Mouse (Mus musculus) erythroblast, embryonic 14.5 days (primary cell): ENCODE measurements around the gene Atr. TPM values are rescaled to one million over a fixed set of nuclear protein-coding genes. Genes with fewer than 3 reads are reported as not detected.
"Not testable (repeated sequence)": the region's sequence is repeated elsewhere in the genome, so short reads cannot be mapped to it uniquely, and the experiment has no call there.

Experiments used
- H3K27me3 ChIP-seq: 2 replicates; pipeline ENCODE4 v1.6.1; 2012; ENCODE audit warnings: inconsistent platforms; ENCODE audit not compliant: control insufficient read depth
- H3K36me3 ChIP-seq: 2 replicates; pipeline ENCODE4 v1.6.1; 2012; ENCODE audit warnings: mild to moderate bottlenecking, inconsistent platforms; ENCODE audit not compliant: control insufficient read depth
- H3K4me1 ChIP-seq: 2 replicates; pipeline ENCODE4 v1.6.1; 2012; ENCODE audit warnings: inconsistent platforms; ENCODE audit not compliant: control insufficient read depth
- H3K4me3 ChIP-seq: replicated peaks from 2 replicates; pipeline ENCODE3; 2012; ENCODE audit warnings: moderate library complexity, mild to moderate bottlenecking, inconsistent platforms
- H3K9me3 ChIP-seq: 2 replicates; pipeline ENCODE4 v1.6.1; 2012; ENCODE audit warnings: low read length, inconsistent platforms, mixed read lengths; ENCODE audit not compliant: control insufficient read depth
- GATA1 ChIP-seq: IDR thresholded peaks from 2 replicates; pipeline ENCODE4 v1.6.1; 2012; ENCODE audit warnings: low read length, inconsistent platforms, mixed read lengths
- TAL1 ChIP-seq: IDR thresholded peaks from 3 replicates; pipeline ENCODE4 v1.6.1; 2012; ENCODE audit warnings: low read length, inconsistent platforms, mixed read lengths
- polyA plus RNA-seq: library from polyadenylated mRNA; stranded (reverse); fragments of >175 nt; gene quantifications from 2 replicates; pipeline ENCODE4 v1.2.3, GENCODE M21; 2012

The Atr gene
- polyA plus RNA-seq, 1 experiment, result 0.02 TPM

DNA sequence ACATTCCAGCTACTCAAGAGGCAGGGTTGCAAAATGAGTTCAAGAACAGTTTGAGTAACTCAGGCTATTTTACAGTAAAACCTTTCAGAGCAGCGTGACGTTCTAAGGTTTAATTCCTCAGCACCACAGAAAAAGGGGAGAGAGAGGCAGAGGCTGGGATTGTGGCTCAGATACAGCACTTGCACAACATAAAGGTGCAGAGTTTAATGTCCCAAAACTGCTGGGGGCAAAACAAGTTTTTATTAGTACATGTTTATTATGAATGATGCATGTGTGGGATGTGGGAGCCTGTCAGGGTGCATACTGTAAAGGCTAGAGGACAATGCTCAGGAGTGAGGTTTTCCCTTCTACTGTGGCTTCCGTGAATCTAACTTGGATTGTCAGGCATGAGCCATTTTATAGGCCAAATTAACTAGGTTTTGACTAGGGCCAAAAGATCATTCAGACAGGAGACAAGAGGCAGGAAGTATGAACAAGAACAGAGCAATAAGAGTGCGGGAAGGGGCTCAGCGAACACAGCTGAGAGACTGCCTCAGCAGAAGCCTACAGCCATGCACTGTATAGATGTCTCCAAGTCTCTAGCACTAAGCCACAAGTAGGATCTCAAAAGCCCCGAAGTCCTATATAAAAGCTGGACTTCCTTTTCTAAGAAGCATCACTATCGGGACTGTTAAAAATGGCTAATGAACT is 100.8 kb downstream of the Atr start:
- Histone ChIP-seq H3K9me3 (no peaks in the 10 kb centered on the region), H3K27me3 (no peaks in the 10 kb centered on the region), H3K4me1 (peaks cover 32% of the 10 kb centered on the region), H3K36me3 (peaks cover 27% of the 10 kb centered on the region), H3K4me3 (no peak overlapping the region)
- TF ChIP-seq GATA1 (no peak), TAL1 (no peak)

DNA sequence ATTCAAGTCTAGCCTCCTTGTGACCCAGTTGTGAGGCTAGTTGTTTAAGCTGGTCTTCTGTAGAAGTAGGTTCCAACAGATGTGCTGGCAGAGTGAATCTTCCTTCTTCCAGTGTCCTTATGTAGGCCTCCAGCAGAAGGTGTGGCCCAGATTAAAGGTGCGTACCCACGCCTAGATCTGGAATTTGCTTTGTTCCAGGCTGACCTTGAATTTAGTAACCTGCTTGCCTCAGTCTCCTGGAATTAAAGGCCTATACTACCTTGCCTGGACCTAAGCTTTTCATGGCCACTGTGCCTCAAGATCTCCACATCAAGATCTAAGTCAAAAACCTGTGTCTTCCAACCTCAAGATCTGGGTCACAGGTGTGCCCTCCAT is 101.3 kb downstream of the Atr start:
- not testable (repeated sequence) for H3K9me3 ChIP-seq, H3K27me3 ChIP-seq, H3K4me3 ChIP-seq
- Histone ChIP-seq H3K36me3 (peaks cover 27% of the 10 kb centered on the region), H3K4me1 (peaks cover 28% of the 10 kb centered on the region)

DNA sequence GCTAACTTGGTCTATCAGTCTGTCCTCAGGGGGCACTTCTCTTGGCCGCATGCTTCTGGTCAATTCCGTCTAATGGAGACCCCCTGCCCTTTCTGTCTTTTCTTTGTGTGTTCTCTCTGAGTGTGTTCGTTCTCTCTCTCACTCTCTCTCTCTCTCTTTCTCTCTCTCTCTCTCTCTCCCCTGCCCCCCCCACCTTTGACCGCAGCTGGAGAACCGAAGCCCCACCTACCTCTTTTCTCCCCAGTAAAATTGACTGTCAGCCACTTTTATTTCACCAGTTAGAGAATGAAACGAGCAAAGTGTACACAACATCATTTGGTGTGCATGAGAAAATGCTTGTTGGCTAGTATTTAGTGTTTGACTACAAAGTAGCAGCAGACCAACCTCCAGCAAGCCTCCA is 101.8 kb downstream of the Atr start:
- peaks cover 30% of the 10 kb centered on the region for H3K36me3 ChIP-seq
- peaks cover 24% of the 10 kb centered on the region for H3K4me1 ChIP-seq
- TF ChIP-seq TAL1 (no peak), GATA1 (no peak)
- H3K4me3 ChIP-seq, result no peak overlapping the region
- no peaks in the 10 kb centered on the region for H3K27me3 ChIP-seq
- H3K9me3 ChIP-seq, result no peaks in the 10 kb centered on the region

DNA sequence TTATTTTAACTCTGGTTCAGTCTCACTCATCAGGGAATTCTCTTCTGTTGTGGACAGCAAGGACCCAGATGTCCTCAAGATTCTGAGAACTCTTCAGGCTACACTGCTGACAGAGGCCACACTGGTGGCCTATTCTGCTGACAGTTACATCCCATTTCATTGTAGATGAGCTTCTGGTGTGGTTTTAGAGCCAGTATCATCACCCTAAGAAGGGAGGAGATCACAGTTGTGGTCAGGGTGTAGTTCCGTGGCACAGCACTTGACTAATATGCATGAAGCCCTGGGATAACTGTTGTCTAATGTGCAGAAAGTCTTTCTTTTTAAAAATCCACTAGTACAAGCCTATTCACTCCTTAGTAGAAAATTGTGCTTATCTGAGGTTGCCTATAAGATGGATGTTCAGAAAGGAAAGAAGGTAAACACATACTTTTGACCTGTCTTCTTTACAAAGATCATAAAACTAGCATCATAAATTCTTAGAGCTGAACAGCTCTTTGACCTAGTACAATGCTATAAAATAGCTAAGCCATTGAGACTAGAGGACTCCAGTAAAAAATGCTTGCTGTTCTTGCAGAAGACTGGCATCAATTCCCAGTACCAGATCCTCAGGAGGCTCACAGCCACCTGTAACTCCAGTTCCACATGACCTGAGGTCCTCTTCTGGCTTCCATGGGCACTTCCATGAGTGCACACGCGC is 102.5 kb downstream of the Atr start:
- no peak for TF ChIP-seq TAL1
- no peak for TF ChIP-seq GATA1
- no peaks in the 10 kb centered on the region for H3K9me3 ChIP-seq
- H3K27me3 ChIP-seq, result no peaks in the 10 kb centered on the region
- H3K4me1 ChIP-seq, result peaks cover 24% of the 10 kb centered on the region
- H3K4me3 ChIP-seq, result no peak overlapping the region
- H3K36me3 ChIP-seq, result peaks cover 36% of the 10 kb centered on the region

DNA sequence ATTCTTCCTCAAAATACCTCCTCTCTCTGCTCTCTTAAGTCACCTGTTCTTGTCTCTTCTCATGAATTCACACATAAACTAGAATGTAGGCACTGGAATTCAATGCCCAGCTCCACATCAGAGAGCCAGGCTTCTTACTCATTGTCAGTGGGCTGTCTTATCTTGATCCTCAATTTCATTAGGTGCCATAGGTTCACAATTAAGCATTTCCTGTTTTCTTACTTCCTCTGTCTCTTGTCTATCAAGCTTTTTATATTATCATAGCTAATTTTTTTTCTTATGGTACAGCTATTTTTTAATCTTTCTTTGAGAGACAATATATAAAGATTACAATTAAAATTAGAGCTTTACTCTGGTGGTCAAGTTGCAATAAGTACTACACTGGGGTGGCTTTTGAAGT is 103.7 kb downstream of the Atr start:
- Histone ChIP-seq H3K4me1 (peaks cover 21% of the 10 kb centered on the region), H3K27me3 (no peaks in the 10 kb centered on the region), H3K9me3 (no peaks in the 10 kb centered on the region), H3K4me3 (no peak overlapping the region), H3K36me3 (peaks cover 44% of the 10 kb centered on the region)
- no peak for TF ChIP-seq TAL1
- no peak for TF ChIP-seq GATA1

GRCm38 (mm10) chr9:95964037-95964436 is 106.6 kb downstream of the Atr start:
- TF ChIP-seq TAL1 (no peak), GATA1 (no peak)
- Histone ChIP-seq H3K4me3 (no peak overlapping the region), H3K4me1 (peaks cover 4% of the 10 kb centered on the region), H3K27me3 (no peaks in the 10 kb centered on the region), H3K9me3 (no peaks in the 10 kb centered on the region), H3K36me3 (peaks cover 41% of the 10 kb centered on the region)

DNA sequence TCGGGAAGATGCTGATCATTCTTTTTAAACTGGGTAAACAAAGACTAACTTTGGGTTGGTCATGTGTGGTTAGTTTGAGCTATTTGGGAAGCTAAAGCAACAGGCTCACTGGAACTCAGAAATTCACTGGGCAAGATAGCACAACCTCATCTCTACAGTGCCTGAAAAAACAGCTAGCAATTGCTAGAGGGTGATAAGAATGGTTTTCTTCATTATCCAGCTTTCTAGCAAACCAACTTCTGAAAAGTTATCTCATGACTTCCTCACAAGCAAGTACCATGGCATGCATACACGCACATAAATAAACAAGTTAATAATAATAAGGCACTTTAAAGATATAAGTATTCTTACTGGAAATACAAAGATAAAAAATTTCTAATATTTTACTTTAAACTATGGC is 120.9 kb downstream of the Atr start:
- no peaks in the 10 kb centered on the region for H3K9me3 ChIP-seq
- H3K4me1 ChIP-seq, result no peaks in the 10 kb centered on the region; the same call in 1 of the 2 replicates
- peaks cover 70% of the 10 kb centered on the region for H3K36me3 ChIP-seq
- no peak overlapping the region for H3K4me3 ChIP-seq
- TF ChIP-seq TAL1 (no peak), GATA1 (no peak)
- no peaks in the 10 kb centered on the region for H3K27me3 ChIP-seq

- H3K4me1 ChIP-seq, result no peaks in the 10 kb centered on the region; the same call in 1 of the 2 replicates
- H3K9me3 ChIP-seq, result no peaks in the 10 kb centered on the region
- no peaks in the 10 kb centered on the region for H3K27me3 ChIP-seq
- H3K36me3 ChIP-seq, result peaks cover 68% of the 10 kb centered on the region
- TF ChIP-seq TAL1 (no peak), GATA1 (no peak)
- no peak overlapping the region for H3K4me3 ChIP-seq
These were observed 122.5 kb downstream of the Atr start for GRCm38 (mm10) chr9:95979896-95980295.

DNA sequence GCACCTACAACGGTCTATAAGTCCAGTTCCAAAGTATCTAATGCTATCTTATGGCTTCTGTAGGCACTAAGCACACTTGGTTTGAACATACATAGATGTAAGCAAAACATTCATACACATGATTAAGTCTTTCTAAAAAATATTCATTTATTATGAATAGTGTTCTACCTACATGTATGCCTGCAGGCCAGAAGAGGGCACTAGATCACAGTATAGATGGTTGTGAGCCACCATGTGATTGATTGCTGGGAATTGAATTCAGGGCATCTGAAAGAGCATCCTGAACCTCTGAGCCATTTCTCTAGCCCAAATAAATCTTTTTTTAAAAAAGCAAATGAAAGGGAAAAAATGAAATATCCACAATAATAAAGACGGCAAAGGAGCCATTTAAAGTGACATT is 134.9 kb downstream of the Atr start:
- Histone ChIP-seq H3K4me3 (no peak overlapping the region), H3K36me3 (peaks cover 58% of the 10 kb centered on the region), H3K9me3 (no peaks in the 10 kb centered on the region), H3K27me3 (no peaks in the 10 kb centered on the region), H3K4me1 (no peaks in the 10 kb centered on the region)
- TF ChIP-seq TAL1, result no peak
- no peak for TF ChIP-seq GATA1

Other genes starting within 250 kb of the Atr start
- not detected in 2 replicates for gene Pcolce2, start 220.0 kb upstream of the Atr start, polyA plus RNA-seq
- not detected in 2 replicates for gene Trpc1, start 107.2 kb upstream of the Atr start, polyA plus RNA-seq
- not detected in 2 replicates for gene Pls1, start 12.3 kb upstream of the Atr start, polyA plus RNA-seq
- gene Xrn1, start 97.2 kb downstream of the Atr start, polyA plus RNA-seq, result 0.03 and 0.21 TPM in 2 replicates